Mouse (Mus musculus) heart, adult 2 months (tissue): ENCODE results near the gene Purb. TPM values are rescaled to one million over a fixed set of nuclear protein-coding genes. Genes with fewer than 3 reads are reported as not detected.

Experiments used
- DNase-seq, 2 experiments: peaks; one replicate each; pipeline ENCODE4 v3.0.0; 2021
- H3K27ac ChIP-seq: fragments of 200-600 bp; 2 replicates; pipeline ENCODE4 v1.8.1; 2022
- H3K27me3 ChIP-seq: fragments of 200-500 bp; 2 replicates; pipeline ENCODE4 v1.6.1; 2012; ENCODE audit warnings: mild to moderate bottlenecking, low read length, inconsistent platforms, mixed read lengths; ENCODE audit not compliant: control insufficient read depth, insufficient read depth
- H3K36me3 ChIP-seq: fragments of 200-500 bp; 2 replicates; pipeline ENCODE4 v1.6.1; 2012; ENCODE audit warnings: low read length, inconsistent platforms; ENCODE audit not compliant: control insufficient read depth, insufficient read depth
- H3K4me1 ChIP-seq: fragments of 200-500 bp; 2 replicates; pipeline ENCODE4 v1.6.1; 2011; ENCODE audit warnings: low read length; ENCODE audit not compliant: control insufficient read depth, insufficient read depth
- H3K4me3 ChIP-seq: fragments of 200-600 bp; 2 replicates; pipeline ENCODE4 v1.8.1; 2022
- H3K79me2 ChIP-seq: fragments of 200-500 bp; replicated peaks from 2 replicates; pipeline ENCODE4 v1.6.1; 2012; ENCODE audit warnings: mild to moderate bottlenecking, inconsistent platforms, low read length, moderate library complexity, mixed read lengths; ENCODE audit not compliant: control insufficient read depth, insufficient read depth
- H3K9ac ChIP-seq: fragments of 200-500 bp; 2 replicates; pipeline ENCODE4 v1.6.1; 2012; ENCODE audit warnings: low read depth, mild to moderate bottlenecking, control low read depth, inconsistent platforms, low read length, mixed read lengths
- CTCF ChIP-seq: fragments of 200-600 bp; IDR thresholded peaks from 2 replicates; pipeline ENCODE4 v1.8.1; 2022; ENCODE audit warnings: antibody characterized with exemption, mild to moderate bottlenecking, moderate library complexity
- EP300 ChIP-seq: fragments of 200-500 bp; IDR thresholded peaks from 2 replicates; pipeline ENCODE4 v1.6.1; 2011; ENCODE audit warnings: low read depth, low read length, control low read depth; ENCODE audit not compliant: insufficient read depth
- POLR2A ChIP-seq: fragments of 200-500 bp; IDR thresholded peaks from 2 replicates; pipeline ENCODE4 v1.6.1; 2011; ENCODE audit warnings: mild to moderate bottlenecking, low read depth, low read length, control low read depth; ENCODE audit not compliant: insufficient read depth
- WGBS: fragments of 180-500 bp; shearing (Covaris S2); methylation state at CpG from one replicate; pipeline ENCODE4 v1.1.7; 2018; 5-methylcytosine and 5-hydroxymethylcytosine counted together
- intact Hi-C: fragments of 180-260 bp; cut with DNase I; formaldehyde crosslinking; loops from one replicate; pipeline ENCODE4 v1.15.1; 2025
- microRNA-seq, 2 experiments: library from miRNA; unstranded; fragments of <30 nt; microRNA quantifications; one replicate each; pipeline ENCODE4 v1.2.0; 2021
- polyA plus RNA-seq: library from polyadenylated mRNA; depleted of rRNA; stranded (reverse); fragments of >200 nt; gene quantifications from 2 replicates; pipeline ENCODE4 v1.2.3, GENCODE M21; 2012; rRNA removed
- total RNA-seq, 2 experiments: library from RNA; stranded (reverse); gene quantifications; 2 replicates each; pipeline ENCODE4 v1.2.3; 2021

Purb gene
- total and polyA plus RNA-seq, 3 experiments = 5.0 to 31.5 (median 28.0) TPM

GRCm38 (mm10) chr11:6418751-6419150, 57.0 kb downstream of the Purb start:
- WGBS = 71% methylated on average over 5 of the region's 5 CpGs
- peaks cover 32% of the 10 kb centered on the region for H3K36me3 ChIP-seq
- no peak overlapping the region for H3K4me3 ChIP-seq
- H3K27me3 ChIP-seq = no peaks in the 10 kb centered on the region
- H3K4me1 ChIP-seq = peaks cover 5% of the 10 kb centered on the region
- TF ChIP-seq POLR2A (no peak), CTCF (no peak), EP300 (no peak)
- H3K79me2 ChIP-seq = no peaks in the 10 kb centered on the region
- no peak for DNase-seq
- H3K9ac ChIP-seq = no peak overlapping the region
- intact Hi-C loops = no loop called here
- no peak overlapping the region for H3K27ac ChIP-seq

Small RNAs within 50 kb of the gene (microRNA-seq; reads per million reads assigned to microRNA genes)
- gene Gm22123 = 0.56 to 1.9 reads per million in 2 experiments

Other genes with a start within 250 kb of the Purb start
- under 1 TPM in 1 of 2 experiments, not detected in 1; 0.08 TPM for gene Npc1l1, start 245.8 kb downstream of the Purb start, total RNA-seq
- gene Npc1l1, start 245.8 kb downstream of the Purb start, polyA plus RNA-seq = 0.25 and 0.38 TPM in 2 replicates
- 10 to 100 TPM; 19.7 to 22.0 TPM for gene Ddx56, start 208.1 kb downstream of the Purb start, total RNA-seq
- gene Ddx56, start 208.1 kb downstream of the Purb start, polyA plus RNA-seq = 21.1 and 25.2 TPM in 2 replicates
- 10 to 100 TPM; 85.5 to 96.6 TPM for gene Tmed4, start 201.0 kb downstream of the Purb start, total RNA-seq
- 138 and 175 TPM in 2 replicates for gene Tmed4, start 201.0 kb downstream of the Purb start, polyA plus RNA-seq
- gene Ogdh, start 184.3 kb downstream of the Purb start, total RNA-seq = 1,000 to 10,000 TPM; 1,611 to 1,957 TPM
- 1,204 and 1,461 TPM in 2 replicates for gene Ogdh, start 184.3 kb downstream of the Purb start, polyA plus RNA-seq
- gene Zmiz2, start 86.8 kb downstream of the Purb start, total RNA-seq = 10 to 100 TPM; 36.6 to 39.3 TPM
- 26.2 and 35.7 TPM in 2 replicates for gene Zmiz2, start 86.8 kb downstream of the Purb start, polyA plus RNA-seq
- gene Ppia, start 60.5 kb downstream of the Purb start, total RNA-seq = 100 to 1,000 TPM; 304 to 328 TPM
- 298 and 449 TPM in 2 replicates for gene Ppia, start 60.5 kb downstream of the Purb start, polyA plus RNA-seq
- gene H2afv, start 31.5 kb downstream of the Purb start, total RNA-seq = 10 to 100 TPM; 75.8 to 80.8 TPM
- gene H2afv, start 31.5 kb downstream of the Purb start, polyA plus RNA-seq = 46.3 and 59.2 TPM in 2 replicates
- 1 to 10 TPM; 1.4 TPM for gene Myo1g, start 45.0 kb upstream of the Purb start, total RNA-seq
- gene Myo1g, start 45.0 kb upstream of the Purb start, polyA plus RNA-seq = 4.1 and 7.2 TPM in 2 replicates
- 10 to 100 TPM; 25.6 to 28.5 TPM for gene Ccm2, start 71.0 kb upstream of the Purb start, total RNA-seq
- 47.8 and 54.1 TPM in 2 replicates for gene Ccm2, start 71.0 kb upstream of the Purb start, polyA plus RNA-seq
- under 1 TPM; 0.23 to 0.52 TPM for gene Nacad, start 130.1 kb upstream of the Purb start, total RNA-seq
- 0.67 and 1.4 TPM in 2 replicates for gene Nacad, start 130.1 kb upstream of the Purb start, polyA plus RNA-seq
- gene Tbrg4, start 150.2 kb upstream of the Purb start, total RNA-seq = 10 to 100 TPM; 85.1 to 95.8 TPM
- 110 and 131 TPM in 2 replicates for gene Tbrg4, start 150.2 kb upstream of the Purb start, polyA plus RNA-seq
- not detected for gene Wap, start 162.7 kb upstream of the Purb start, total RNA-seq
- not detected in 2 replicates for gene Wap, start 162.7 kb upstream of the Purb start, polyA plus RNA-seq
- gene Ramp3, start 182.6 kb upstream of the Purb start, total RNA-seq = 1 to 10 TPM; 6.0 to 7.6 TPM
- gene Ramp3, start 182.6 kb upstream of the Purb start, polyA plus RNA-seq = 7.6 and 9.5 TPM in 2 replicates